Mouse (Mus musculus) effector memory CD4-positive, alpha-beta T cell, adult 7 months (primary cell): Measurements from ENCODE around the gene Chrna5. TPM values are rescaled to one million over a fixed set of nuclear protein-coding genes. Genes with fewer than 3 reads are reported as not detected.

Experiments used
- polyA plus RNA-seq: library from polyadenylated mRNA; unstranded; fragments of 100-300 nt; shearing (Covaris generic); gene quantifications from one replicate; pipeline ENCODE4 v1.2.1, GENCODE M21; 2017

Gene Chrna5
- 0.41 TPM for polyA plus RNA-seq

DNA sequence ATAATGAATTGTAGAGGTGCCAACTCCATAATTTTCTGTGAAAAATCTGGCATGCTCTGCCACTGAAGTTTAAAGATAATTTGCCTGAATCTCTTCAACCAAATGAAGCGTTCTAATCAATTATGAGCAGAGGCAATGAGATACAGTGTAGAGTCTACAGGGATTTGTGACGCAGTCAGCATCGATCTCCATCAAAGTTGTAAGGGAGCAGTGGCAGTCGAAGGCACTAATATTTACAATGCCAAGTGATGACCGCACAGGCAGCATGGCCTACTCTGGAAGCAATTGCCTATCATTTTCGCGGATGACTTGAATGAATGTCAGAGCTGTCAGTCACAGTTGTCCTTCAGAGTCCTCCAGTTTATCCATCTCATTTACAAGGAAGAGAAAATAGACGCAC lies at the start of gene Chrna5:
Gene Chrna5 (plus strand): TSS at position 207 of the 400 bp plus-strand sequence.

DNA sequence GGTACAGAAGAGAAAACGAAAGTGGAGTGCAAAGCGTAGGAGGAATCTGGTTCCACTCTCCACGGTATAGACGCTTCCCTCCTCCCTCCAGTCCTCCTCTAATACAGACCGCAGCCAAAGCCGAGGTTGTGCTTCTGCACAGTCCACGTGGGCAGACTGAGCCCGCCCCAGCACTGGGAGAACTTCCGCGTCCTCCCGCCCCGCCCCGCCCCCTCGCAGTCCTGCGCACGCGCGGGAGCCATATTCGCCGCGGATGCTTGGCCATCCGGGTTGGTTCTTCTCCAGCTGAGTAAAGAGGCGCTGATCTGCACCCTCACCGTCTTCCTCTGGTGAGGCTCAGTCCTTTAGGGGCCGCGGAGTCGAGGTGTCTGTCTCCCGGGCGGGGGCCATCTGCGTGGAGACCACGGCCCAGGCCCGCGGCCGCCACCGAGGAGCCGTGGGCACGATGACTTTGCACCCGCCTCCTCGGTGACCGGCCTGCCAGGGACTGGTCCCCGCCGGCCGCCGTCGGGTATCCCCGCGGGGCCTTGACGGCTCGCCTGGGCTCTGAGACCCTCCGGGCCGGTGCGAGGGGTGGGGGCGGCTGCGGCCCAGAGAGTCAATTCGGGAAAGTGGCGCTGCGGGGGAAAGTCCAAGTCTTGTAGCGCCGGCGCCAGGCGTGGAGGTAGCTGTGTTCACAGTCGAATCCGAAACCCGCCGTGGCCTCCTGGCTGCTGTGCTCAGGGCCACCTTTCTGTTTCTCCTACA lies 29.9 kb upstream of the Chrna5 start, which contains the start of the genes Psma4 and AY074887:
Gene Psma4 (plus strand): TSS at position 216 of the 747 bp plus-strand sequence.
Gene AY074887 (minus strand): TSS at position 424 of the 747 bp plus-strand sequence.

DNA sequence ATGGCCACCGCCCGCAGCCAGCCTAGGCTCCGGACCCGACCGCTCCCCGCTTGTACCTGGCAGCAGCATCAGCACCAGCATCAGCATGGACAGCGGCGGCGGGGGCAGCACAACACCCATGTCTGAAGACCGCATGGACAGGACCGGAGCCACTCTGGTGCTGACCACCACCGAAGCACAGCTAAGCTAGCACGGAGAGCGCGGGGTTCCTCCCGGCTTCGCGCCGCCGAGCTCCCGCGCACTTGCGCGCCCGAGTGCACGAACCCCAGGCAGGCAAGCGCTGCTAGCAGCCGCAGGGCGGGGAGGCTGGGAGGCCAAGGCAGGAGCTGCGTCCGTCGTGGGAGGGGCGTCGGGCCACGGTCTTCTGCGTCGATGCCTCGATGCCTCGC lies 45.6 kb downstream of the Chrna5 start, which contains the start of gene Chrna3:
Gene Chrna3 (minus strand): TSS at position 288 of the 389 bp plus-strand sequence.

DNA sequence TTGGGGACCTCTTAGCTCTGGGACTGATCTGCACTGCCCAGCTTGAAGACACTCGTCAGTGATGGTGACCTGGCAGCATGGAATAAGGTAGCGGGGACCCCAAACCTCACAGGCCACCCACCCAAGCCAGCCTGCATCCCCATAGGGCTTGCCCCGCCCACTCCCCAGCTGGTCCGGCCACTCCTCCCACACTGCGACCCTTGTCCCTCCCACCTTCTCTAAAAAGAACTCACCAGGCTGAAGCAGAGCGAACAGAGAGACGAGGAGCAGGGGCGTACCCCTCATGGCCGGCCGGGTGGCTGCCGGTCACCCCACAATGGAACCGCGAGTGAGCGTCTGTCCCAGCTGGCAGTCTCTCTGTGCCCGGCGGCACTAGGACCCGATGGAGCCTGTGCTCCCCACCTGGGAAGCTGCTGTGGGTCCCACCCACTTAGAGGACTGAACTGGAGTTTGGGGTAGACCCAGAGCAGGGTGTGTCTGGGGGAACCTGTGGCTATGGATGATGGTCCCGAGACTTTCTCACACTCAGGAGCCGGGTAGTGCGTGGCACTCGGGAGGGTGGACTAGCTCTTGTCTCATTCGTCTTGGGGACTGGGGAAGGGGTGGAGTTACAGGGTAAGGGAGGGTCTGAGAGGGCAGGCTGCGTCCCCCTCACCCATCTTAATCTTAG lies 67.7 kb downstream of the Chrna5 start, which contains the start of gene Chrnb4:
Gene Chrnb4 (minus strand): TSS at position 569 of the 670 bp plus-strand sequence.

Other genes with a start within 250 kb of the Chrna5 start
- gene Wdr61, start 246.4 kb upstream of the Chrna5 start, polyA plus RNA-seq, result 51.2 TPM
- not detected for gene Crabp1, start 216.1 kb upstream of the Chrna5 start, polyA plus RNA-seq
- gene Ireb2, start 117.1 kb upstream of the Chrna5 start, polyA plus RNA-seq, result 18.0 TPM
- 0.38 TPM for gene Hykk, start 63.6 kb upstream of the Chrna5 start, polyA plus RNA-seq
- gene Psma4, start 30.1 kb upstream of the Chrna5 start, polyA plus RNA-seq, result 121 TPM
- not detected for gene AY074887, start 29.9 kb upstream of the Chrna5 start, polyA plus RNA-seq
- not detected for gene Chrna3, start 45.7 kb downstream of the Chrna5 start, polyA plus RNA-seq
- gene Chrnb4, start 67.9 kb downstream of the Chrna5 start, polyA plus RNA-seq, result not detected
- gene Ube2q2, start 168.0 kb downstream of the Chrna5 start, polyA plus RNA-seq, result 49.8 TPM
- gene Fbxo22, start 228.0 kb downstream of the Chrna5 start, polyA plus RNA-seq, result 23.7 TPM